Mouse (Mus musculus) E14TG2a.4 (cell line): Measurements from ENCODE around the gene Net1.

Experiments
- CTCF ChIP-seq: conservative IDR thresholded peaks from 2 replicates; pipeline ENCODE4 v1.5.1; 2014; ENCODE audit warnings: low read length
- NANOG ChIP-seq: IDR thresholded peaks from 2 replicates; pipeline ENCODE4 v1.6.1; 2014; ENCODE audit warnings: borderline replicate concordance, low read length, mixed read lengths
- POU5F1 ChIP-seq: IDR thresholded peaks from 2 replicates; pipeline ENCODE4 v1.6.1; 2014; ENCODE audit warnings: low read length, borderline replicate concordance

GRCm38 (mm10) chr13:3917571-3918311 lies at the start of gene Net1, which contains the start of gene Tubal3:
- no peak for TF ChIP-seq CTCF
- no peak for TF ChIP-seq NANOG
- TF ChIP-seq POU5F1: no peak
